Mouse (Mus musculus) c-Kit-positive CD71-positive TER-119-negative erythroid progenitor cells, embryonic 14.5 days (primary cell): Measurements from ENCODE around the gene Fsip1.
"Not testable (repeated sequence)": the region's sequence is repeated elsewhere in the genome, so short reads cannot be mapped to it uniquely, and the experiment has no call there.

Experiments
- DNase-seq: peaks from one replicate; pipeline ENCODE4 v3.0.0-alpha.2; 2013; ENCODE audit warnings: low read depth

Fsip1 gene

DNA sequence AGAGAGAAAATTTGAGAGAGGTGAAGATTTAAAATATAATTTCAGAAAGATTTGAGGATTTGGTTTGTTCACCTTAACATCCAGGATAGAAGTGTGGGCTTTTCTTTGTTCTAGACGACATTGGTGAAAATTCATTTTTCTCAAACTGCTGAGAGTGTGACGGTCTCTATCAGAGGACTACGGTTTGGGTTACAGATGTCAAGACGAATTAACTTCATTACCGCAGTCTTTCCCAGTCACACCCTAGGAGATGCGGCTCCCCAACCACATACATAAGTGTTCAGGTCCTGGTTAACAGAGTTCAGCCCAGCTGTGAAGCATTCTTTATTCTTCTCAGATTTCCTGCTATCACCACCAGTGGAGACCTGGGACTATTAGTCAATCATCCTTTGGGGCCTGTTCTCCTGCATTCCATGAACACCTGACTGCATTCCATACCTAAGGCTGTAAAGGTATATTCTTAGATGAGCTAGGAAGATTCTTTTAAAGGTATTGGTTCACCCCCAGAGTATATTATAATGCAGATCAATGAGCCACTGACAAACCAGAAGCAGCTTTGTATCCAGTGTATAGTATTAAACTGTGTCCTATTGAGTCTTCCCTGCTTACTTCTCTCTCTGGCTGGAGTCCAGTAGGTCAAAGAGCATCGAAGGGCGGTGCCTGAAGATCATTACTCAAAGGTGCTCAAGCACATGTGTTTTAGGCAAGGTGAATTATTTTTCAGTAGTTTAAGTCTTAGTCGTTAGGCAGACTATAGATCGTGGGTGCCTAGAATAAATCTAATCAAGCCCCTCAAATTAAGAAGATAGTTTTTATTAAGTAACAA lies 82.0 kb downstream of the Fsip1 start:
- DNase-seq = no peak

GRCm38 (mm10) chr2:118168225-118168624 lies 88.5 kb downstream of the Fsip1 start:
- DNase-seq = no peak

GRCm38 (mm10) chr2:118167731-118168130 lies 89.0 kb downstream of the Fsip1 start:
- DNase-seq = no peak

DNA sequence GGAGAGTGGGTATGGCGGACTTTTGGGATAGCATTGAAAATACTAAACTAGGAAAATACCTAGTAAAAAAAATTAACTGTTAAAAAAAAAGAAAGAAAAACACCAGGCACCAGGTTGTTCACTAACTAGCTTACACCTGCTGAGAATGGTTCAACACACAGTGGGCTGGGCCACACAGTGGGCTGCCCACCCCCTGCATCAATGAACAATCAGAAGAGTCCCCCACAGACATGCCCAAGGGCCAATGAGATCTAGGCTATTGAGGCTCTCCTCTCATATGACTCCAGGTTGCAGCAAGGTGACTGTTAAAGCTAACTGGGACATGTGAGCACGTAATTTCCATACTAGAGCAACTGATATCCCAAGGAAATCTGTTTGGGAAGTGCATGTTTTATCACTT lies 91.1 kb downstream of the Fsip1 start:
- no peak for DNase-seq

GRCm38 (mm10) chr2:118164137-118164536 lies 92.6 kb downstream of the Fsip1 start:
- DNase-seq = no peak

- no peak for DNase-seq
These were observed 94.3 kb downstream of the Fsip1 start for GRCm38 (mm10) chr2:118162486-118162885.

GRCm38 (mm10) chr2:118160991-118161390 lies 95.8 kb downstream of the Fsip1 start:
- DNase-seq = no peak

- no peak for DNase-seq
These were observed 96.2 kb downstream of the Fsip1 start for GRCm38 (mm10) chr2:118160547-118160946.

GRCm38 (mm10) chr2:118159126-118159525 lies 97.6 kb downstream of the Fsip1 start:
- no peak for DNase-seq

DNA sequence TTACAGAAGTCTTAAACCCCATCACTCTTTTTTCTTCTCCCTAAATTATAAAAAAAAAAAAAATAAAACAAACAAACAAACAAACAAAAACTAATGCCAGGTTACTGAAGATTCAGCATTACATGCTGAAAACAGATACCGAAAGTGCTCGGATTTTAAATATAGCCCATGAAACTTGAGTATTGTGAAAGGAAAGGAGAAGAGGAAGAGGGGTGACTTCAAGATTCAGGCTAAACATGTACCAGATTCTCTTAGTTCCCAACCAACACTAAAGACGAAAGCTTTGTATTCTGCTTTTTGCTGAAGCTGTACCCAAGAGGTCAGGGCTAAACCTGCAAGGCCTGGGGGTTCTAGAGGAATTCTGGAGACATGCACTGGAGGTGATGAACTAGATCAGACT lies 98.7 kb downstream of the Fsip1 start:
- no peak for DNase-seq

- no peak for DNase-seq
These were observed 106.8 kb downstream of the Fsip1 start for GRCm38 (mm10) chr2:118149855-118150563.

- DNase-seq = no peak
These were observed 108.2 kb downstream of the Fsip1 start for GRCm38 (mm10) chr2:118148321-118149142.

DNA sequence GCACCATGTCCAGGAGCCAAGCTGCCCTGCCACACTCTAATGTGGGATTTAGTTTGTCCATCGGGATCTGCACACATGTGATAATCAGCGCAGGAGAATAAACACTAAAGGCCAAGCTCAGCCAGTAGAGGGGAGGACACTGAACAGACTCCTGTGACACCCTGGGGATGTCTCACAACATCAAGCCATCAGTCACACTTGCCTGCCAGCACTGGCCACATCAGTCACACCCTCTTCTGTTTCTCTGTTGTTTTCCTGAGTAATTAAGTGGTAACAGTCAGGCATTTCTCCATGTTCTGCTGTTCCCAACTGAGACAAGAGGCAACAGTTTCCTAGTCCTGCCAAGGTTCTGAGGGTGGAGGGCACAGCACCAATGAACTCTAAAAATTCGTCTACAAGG lies 109.0 kb downstream of the Fsip1 start:
- DNase-seq = not testable (repeated sequence)

DNA sequence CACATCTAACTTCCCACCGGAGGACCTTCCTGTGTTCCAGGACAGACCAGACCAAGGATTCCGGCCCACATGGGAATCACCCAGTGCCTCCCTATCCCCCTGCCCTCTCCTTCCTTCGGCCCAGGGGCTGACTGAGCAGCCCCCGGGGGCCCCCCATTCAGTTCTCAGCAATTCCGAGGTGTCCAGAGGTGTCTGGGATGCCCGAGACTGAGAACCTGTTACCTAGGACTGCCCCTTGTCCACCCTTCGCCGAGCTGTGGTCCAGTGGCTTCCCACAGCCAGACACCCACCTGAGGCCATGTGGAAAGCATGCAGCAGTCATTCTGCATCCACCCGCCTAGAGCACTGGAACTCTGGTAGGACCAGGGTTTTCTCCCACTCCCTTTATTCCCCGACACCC lies 115.1 kb downstream of the Fsip1 start:
- DNase-seq = no peak

DNA sequence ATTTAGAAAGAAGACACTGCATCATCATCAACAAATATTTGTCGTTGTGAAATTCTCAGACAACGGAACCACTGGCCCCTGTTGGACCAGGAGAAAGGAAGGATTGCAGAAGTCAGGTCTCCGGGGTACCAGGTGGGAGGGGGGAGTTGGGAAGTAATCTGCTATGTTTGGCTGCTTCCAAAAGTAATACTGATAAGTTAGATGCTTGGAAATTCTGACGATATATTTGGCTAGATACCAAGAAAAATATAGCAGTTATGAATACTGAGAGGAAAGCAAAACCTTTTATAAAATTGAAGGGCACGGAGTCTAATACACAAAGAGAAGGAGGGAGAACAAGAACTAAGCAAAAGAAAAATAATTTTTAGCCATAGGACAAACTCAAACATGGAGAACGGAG lies 117.5 kb downstream of the Fsip1 start:
- no peak for DNase-seq

- DNase-seq = no peak
These were observed 119.0 kb downstream of the Fsip1 start for GRCm38 (mm10) chr2:118137776-118138175.

DNA sequence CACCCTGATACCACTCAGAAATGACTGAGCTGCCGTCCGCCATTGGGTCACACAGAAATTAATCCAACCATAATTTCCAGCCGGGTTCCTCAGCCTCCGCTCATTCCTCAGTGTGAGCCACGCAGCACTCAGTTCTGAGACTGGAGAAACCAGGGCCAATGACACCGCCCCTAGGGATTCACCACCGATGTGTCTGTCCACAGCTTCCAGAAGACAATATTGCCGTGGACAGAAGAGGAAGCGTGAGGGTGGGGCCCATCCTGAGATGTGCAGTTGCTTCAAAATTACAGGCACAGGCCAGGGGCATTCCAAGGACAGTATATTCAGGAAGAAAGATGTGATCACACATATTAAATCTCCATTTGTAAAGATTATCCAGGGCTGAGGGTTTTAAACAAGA lies 119.7 kb downstream of the Fsip1 start:
- no peak for DNase-seq

- DNase-seq = no peak
These were observed 128.5 kb downstream of the Fsip1 start for GRCm38 (mm10) chr2:118128313-118128712.

DNA sequence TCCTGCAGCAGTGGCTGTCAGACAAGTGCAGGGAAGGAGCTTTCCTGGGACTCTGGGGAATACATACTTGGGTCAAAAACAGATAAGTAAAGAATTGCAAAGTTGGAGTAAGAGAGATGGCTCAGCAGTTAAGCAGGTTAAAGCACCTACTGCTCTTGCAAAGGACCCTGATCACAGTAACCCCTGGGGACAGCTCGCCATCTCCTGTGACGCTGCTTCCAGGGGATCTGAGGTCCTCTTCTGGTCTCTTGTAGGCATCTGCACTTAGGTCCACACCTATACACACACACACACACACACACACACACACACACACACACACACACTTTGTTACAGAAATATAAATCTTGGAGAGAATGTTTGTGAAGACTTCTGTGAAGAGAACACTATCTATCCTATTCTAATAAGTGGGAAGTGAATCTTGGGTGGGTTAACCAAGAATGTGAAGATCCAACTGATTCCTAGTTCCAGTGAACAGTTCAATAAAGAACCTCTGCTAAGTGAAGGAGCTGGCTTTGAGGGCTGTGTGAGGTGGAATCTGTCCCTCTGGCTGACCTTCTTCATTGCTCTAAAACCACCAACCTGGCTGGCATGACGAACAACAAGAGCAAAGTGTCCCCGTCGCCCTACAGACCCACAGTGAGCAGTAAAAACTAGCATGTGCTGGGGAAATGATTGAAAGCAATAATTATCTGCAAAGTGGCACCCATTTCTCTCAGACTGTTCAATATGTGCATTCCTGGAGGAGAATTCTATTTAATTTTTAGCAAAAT lies 129.1 kb downstream of the Fsip1 start:
- DNase-seq = no peak

- no peak for DNase-seq
These were observed 130.8 kb downstream of the Fsip1 start for GRCm38 (mm10) chr2:118125943-118126470.

GRCm38 (mm10) chr2:118125211-118125939 lies 131.4 kb downstream of the Fsip1 start:
- no peak for DNase-seq
